Mouse (Mus musculus): ENCODE data around the gene Adipoq.

- TF ChIP-seq CTCF (conservative IDR thresholded peaks at IDR 0.05; ENCODE audit: low read length) (no peak), NANOG (IDR thresholded peaks at IDR 0.05; ENCODE audit: borderline replicate concordance, low read length) (no peak), POU5F1 (IDR thresholded peaks at IDR 0.05; ENCODE audit: borderline replicate concordance, low read length) (no peak)
Measured at GRCm38 (mm10) chr16:23148936-23149335, 2.6 kb downstream of the Adipoq start.
